Mouse (Mus musculus) gastrocnemius, postnatal 25 days (tissue): ENCODE results near the gene Slc18a2. TPM values are rescaled to one million over a fixed set of nuclear protein-coding genes. Genes with fewer than 3 reads are reported as not detected.

Experiments used
- DNase-seq: peaks from one replicate; pipeline ENCODE4 v3.0.0; 2022
- total RNA-seq, 2 experiments: library from RNA; stranded (reverse); gene quantifications; 1 replicate in 1 of 2; 2 replicates in 1 of 2; pipeline ENCODE4 v1.2.3; 2021

Slc18a2 gene
- total RNA-seq, 2 experiments from 2014 or later: 0.13 to 0.15 TPM

- DNase-seq: no peak
Measured at GRCm38 (mm10) chr19:59276354-59276753, 15.7 kb downstream of the Slc18a2 start.

GRCm38 (mm10) chr19:59280841-59281240, 20.1 kb downstream of the Slc18a2 start:
- no peak for DNase-seq

GRCm38 (mm10) chr19:59282001-59282400, 21.3 kb downstream of the Slc18a2 start:
- no peak for DNase-seq

- no peak for DNase-seq
Measured at GRCm38 (mm10) chr19:59289042-59289441, 28.3 kb downstream of the Slc18a2 start.

- no peak for DNase-seq
Measured at GRCm38 (mm10) chr19:59289811-59290210, 29.1 kb downstream of the Slc18a2 start.

- DNase-seq: no peak
Measured at GRCm38 (mm10) chr19:59292183-59292839, 31.6 kb downstream of the Slc18a2 start.

GRCm38 (mm10) chr19:59315308-59315707, 54.6 kb downstream of the Slc18a2 start:
- no peak for DNase-seq

- no peak for DNase-seq
Measured at GRCm38 (mm10) chr19:59316571-59316970, 55.9 kb downstream of the Slc18a2 start.

GRCm38 (mm10) chr19:59321990-59322389, 61.3 kb downstream of the Slc18a2 start, which contains the start of gene Rps12-ps3:
Gene Rps12-ps3, plus strand, starts transcription at chr19:59322290.
- no peak for DNase-seq

- DNase-seq: no peak
Measured at GRCm38 (mm10) chr19:59330816-59331225, 70.1 kb downstream of the Slc18a2 start.

GRCm38 (mm10) chr19:59336655-59337054, 76.0 kb downstream of the Slc18a2 start:
- no peak for DNase-seq

GRCm38 (mm10) chr19:59337872-59338681, 77.4 kb downstream of the Slc18a2 start:
- DNase-seq: no peak

- no peak for DNase-seq
Measured at GRCm38 (mm10) chr19:59339908-59340307, 79.2 kb downstream of the Slc18a2 start.

GRCm38 (mm10) chr19:59342964-59343363, 82.3 kb downstream of the Slc18a2 start:
- DNase-seq: no peak

- DNase-seq: no peak
Measured at GRCm38 (mm10) chr19:59344304-59344711, 83.6 kb downstream of the Slc18a2 start.

GRCm38 (mm10) chr19:59345081-59345657, 84.5 kb downstream of the Slc18a2 start:
- peak; percentile 31 for DNase-seq

Other genes with a start within 250 kb of the Slc18a2 start
- 1 to 10 TPM; 1.0 to 1.1 TPM for gene Shtn1, start 184.8 kb upstream of the Slc18a2 start, total RNA-seq
- gene Vax1, start 90.8 kb upstream of the Slc18a2 start, total RNA-seq: not detected
- not detected for gene Kcnk18, start 41.7 kb upstream of the Slc18a2 start, total RNA-seq
- gene Rps12-ps3, start 61.4 kb downstream of the Slc18a2 start, total RNA-seq: 100 to 1,000 TPM; 272 to 318 TPM
- 10 to 100 TPM; 12.2 to 12.7 TPM for gene Pdzd8, start 84.9 kb downstream of the Slc18a2 start, total RNA-seq
- gene Emx2, start 197.5 kb downstream of the Slc18a2 start, total RNA-seq: 1 to 10 TPM; 1.4 TPM